Mouse (Mus musculus): ENCODE data around the gene Gm49776. TPM values are rescaled to one million over a fixed set of nuclear protein-coding genes. Genes with fewer than 3 reads are reported as not detected.

The Gm49776 gene
- polyA plus RNA-seq, 1 experiment from 2014 or later, result 2.5 TPM

DNA sequence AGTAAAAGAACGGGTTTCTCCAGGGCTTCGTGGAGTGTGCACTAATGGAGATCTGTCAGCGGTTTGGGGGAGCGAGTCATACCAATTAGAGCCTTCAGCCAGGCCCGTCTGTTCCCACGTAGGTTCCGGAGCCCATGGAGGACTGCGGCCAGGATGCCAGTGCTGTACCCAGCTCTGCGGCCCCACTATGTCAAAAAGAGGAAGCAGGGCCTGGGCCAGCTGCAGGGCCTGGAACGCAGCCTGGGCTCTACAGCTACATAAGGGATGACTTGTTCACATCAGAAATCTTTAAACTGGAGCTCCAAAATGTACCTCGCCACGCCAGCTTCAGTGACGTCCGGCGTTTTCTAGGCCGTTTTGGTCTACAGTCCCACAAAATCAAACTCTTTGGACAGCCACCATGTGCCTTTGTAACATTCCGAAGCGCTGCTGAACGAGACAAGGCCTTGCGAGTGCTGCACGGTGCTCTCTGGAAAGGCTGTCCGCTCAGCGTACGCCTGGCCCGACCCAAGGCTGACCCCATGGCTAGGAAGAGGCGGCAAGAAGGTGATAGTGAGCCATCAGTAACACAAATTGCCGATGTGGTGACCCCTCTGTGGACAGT is 8.7 kb downstream of the Gm49776 start:
- Histone ChIP-seq H3K4me1 (peaks cover 48% of the 10 kb centered on the region), H3K4me2 (peak overlapping the region; percentile 98), H3K9me3 (replicated peaks) (no peaks in the 10 kb centered on the region), H3K27me3 (no peaks in the 10 kb centered on the region), H3K4me3 (peak overlapping the region; percentile 97), H3K36me3 (ENCODE audit: poor library complexity, severe bottlenecking) (peaks cover 69% of the 10 kb centered on the region), H3K9ac (peak overlapping the region; percentile 91), H3K27ac (peak overlapping the region; percentile 89)
- WGBS, result 10% methylated on average over 27 of the region's 27 CpGs
- peak; percentile 36 for ATAC-seq

DNA sequence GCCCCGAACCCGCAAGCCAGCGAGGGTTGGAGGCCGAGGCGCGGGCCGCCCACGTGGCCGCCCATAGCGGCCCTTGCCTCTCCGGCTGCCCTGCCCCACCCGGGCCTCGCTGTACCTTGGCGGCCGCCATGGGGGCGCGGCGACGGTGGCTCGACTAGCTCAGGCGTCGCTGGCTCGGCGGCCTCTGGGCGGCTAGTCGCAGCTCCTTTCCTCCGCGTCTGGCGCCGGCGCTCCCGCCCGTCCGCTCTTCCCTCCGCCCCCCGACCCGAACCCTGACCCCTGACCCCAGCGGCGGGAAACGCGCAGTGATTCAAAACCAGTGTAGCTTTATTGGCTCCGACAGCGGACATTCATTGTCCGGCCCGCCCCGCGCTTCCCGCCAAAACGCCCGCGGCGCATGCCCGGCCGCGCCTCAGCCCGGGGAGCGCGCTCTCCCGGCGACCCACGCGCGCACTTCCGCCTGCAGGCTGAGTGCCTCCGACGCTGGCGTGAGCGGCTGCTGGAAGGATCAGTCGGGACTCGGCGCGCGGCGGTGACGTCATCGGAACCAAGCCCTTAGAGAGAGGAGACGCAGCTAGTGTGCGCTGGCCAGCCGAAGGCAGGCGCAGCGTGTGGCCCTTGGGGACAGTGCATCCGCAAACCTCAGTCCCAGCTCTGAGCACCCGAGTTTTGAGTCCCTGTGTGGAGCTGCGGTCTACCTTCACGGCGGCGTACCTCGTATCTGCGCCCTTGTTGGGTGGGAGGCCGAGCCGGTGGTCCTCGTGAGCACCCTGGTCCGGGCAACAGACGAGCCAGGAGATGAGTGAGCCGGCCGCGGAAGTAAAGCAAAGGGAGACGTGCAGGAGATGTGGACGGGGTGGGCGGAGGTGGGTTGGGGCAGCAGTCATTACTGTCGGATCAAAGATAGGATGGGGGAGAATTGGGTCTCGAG is 9.4 kb downstream of the Gm49776 start, which contains the start of the genes Trmt2a and Ranbp1:
TSS of gene Trmt2a (plus strand) at position 247 of the 931 bp plus-strand sequence.
TSS of gene Ranbp1 (minus strand) at position 300 of the 931 bp plus-strand sequence.
- Histone ChIP-seq H3K36me3 (ENCODE audit: poor library complexity, severe bottlenecking) (peaks cover 69% of the 10 kb centered on the region), H3K9me3 (replicated peaks) (no peaks in the 10 kb centered on the region), H3K27ac (peak within 1 kb of the TSS; percentile 89), H3K4me1 (peaks cover 48% of the 10 kb centered on the region), H3K4me2 (peak within 1 kb of the TSS; percentile 98), H3K27me3 (no peaks in the 10 kb centered on the region), H3K4me3 (peak within 1 kb of the TSS; percentile 97), H3K9ac (peak within 1 kb of the TSS; percentile 92)
- under 1% methylated on average over 101 of the region's 102 CpGs for WGBS
- ATAC-seq, result peak; percentile 96

DNA sequence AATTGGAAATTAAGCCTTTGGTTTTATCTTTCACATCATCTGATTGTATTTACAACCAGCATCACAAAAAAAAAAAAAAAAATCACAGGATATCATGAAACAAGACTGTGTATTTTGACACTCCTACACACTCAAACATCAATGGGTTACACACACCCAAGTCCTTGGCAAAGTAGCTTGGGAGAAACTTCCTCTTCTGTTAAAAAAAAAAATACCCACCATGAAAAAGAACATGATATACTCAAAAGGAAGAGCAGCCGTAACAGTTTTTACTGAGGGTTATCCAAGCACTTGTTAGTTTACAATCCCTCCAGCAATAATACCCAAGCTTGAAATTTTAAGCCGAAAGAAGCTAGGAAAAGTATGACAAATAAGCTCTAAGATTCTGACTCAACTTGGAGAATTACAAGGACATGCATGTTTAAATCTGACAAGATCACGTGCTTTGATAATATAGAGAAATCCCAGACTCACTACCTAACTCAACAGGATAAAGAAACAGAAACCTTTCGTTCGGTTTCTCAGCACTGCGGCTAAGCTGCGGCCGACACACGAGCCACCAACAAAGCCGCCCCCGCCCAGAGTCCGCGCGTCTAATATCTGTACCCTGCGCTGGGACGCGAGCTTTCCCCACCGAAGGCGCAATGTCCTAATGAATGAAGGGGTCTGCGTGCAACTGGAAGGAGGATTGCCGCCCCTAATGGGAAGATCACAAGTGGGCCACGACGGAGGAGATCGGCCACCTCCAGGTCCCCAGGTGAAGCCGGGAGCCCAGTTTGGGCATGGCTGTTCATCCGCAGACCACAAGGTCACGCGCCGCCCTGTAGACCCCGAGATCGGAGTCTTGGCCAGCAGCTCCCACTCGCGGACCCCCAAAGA is 10.4 kb downstream of the Gm49776 start:
- H3K4me2 ChIP-seq, result peak overlapping the region; percentile 98
- no peaks in the 10 kb centered on the region for H3K27me3 ChIP-seq
- H3K27ac ChIP-seq, result peak overlapping the region; percentile 89
- ATAC-seq, result no peak; the same call in 1 of the 2 replicates
- no peaks in the 10 kb centered on the region for H3K9me3 ChIP-seq (replicated peaks)
- peaks cover 48% of the 10 kb centered on the region for H3K4me1 ChIP-seq
- peak overlapping the region; percentile 92 for H3K9ac ChIP-seq
- peaks cover 69% of the 10 kb centered on the region for H3K36me3 ChIP-seq (ENCODE audit: poor library complexity, severe bottlenecking)
- peak overlapping the region; percentile 97 for H3K4me3 ChIP-seq
- under 1% methylated on average over 33 of the region's 33 CpGs for WGBS

DNA sequence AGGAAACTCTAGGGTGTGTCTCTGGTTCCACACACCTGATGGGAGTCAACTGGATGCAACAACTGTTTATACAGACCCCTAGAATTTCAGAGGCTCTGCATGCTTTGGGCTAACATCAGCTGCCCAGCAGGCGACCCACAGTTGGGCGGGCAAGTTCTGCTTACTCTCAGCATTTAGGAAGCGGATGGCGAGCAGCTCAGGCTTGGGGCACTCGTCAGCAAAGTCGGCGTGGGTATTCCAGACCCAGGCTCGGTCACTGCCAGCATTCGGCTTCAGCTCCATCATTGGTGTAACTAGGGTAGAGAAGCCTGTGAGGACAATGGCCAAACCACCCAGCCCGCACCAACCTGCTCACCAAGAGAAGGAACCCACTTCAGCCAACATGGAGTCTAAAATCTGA is 16.5 kb downstream of the Gm49776 start:
- WGBS, result 92% methylated on average over 10 of the region's 10 CpGs
- ATAC-seq, result no peak
- Histone ChIP-seq H3K27me3 (no peaks in the 10 kb centered on the region), H3K9me3 (replicated peaks) (no peaks in the 10 kb centered on the region), H3K9ac (no peak overlapping the region), H3K36me3 (ENCODE audit: poor library complexity, severe bottlenecking) (peaks cover 92% of the 10 kb centered on the region), H3K4me3 (no peak overlapping the region), H3K4me1 (peaks cover 13% of the 10 kb centered on the region), H3K27ac (no peak overlapping the region), H3K4me2 (no peak overlapping the region)

DNA sequence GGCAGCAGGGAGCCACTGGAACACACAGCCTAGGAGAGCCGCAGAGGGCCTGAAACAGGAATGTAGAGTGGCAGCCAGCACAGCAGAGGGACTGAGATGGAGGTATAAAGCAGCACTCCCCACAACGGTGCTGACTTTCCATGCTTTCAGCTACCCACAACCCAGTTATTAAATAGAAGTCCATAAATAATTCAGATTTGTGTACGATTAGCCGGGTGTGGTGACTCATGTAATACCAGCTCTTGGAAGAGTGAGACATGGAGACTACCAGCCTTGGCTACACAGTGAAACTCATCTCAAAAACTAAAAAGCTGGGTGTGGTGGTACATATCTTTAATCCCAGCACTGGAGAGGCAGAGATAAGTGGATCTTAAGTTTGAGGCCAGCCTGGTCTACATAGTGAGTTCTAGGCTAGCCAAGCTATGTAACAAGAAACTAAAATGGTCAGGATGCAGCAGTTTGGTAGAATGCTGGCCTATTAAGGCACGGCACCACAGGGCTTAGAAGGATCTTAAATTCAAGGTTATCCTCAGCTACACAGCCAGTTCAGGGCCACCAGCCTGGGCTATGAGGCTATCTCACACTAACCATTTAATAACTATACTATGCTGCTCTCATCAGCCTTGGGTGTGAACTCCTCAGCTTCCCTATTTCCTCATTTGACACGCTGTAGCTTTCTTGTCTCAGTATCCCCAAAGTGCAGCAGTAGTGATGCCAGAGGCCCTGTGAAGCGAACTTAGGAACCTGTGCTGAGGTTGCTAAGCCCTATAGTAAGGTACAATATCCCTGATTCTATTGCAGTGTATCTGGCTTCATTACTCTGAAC is 21.2 kb downstream of the Gm49776 start:
- no peaks in the 10 kb centered on the region for H3K9me3 ChIP-seq (replicated peaks)
- WGBS, result 78% methylated on average over 7 of the region's 7 CpGs
- H3K9ac ChIP-seq, result no peak overlapping the region
- no peaks in the 10 kb centered on the region for H3K27me3 ChIP-seq
- H3K4me2 ChIP-seq, result no peak overlapping the region
- H3K27ac ChIP-seq, result no peak overlapping the region
- ATAC-seq, result no peak
- peaks cover 27% of the 10 kb centered on the region for H3K4me1 ChIP-seq
- H3K36me3 ChIP-seq (ENCODE audit: poor library complexity, severe bottlenecking), result peaks cover 45% of the 10 kb centered on the region
- H3K4me3 ChIP-seq, result no peak overlapping the region

DNA sequence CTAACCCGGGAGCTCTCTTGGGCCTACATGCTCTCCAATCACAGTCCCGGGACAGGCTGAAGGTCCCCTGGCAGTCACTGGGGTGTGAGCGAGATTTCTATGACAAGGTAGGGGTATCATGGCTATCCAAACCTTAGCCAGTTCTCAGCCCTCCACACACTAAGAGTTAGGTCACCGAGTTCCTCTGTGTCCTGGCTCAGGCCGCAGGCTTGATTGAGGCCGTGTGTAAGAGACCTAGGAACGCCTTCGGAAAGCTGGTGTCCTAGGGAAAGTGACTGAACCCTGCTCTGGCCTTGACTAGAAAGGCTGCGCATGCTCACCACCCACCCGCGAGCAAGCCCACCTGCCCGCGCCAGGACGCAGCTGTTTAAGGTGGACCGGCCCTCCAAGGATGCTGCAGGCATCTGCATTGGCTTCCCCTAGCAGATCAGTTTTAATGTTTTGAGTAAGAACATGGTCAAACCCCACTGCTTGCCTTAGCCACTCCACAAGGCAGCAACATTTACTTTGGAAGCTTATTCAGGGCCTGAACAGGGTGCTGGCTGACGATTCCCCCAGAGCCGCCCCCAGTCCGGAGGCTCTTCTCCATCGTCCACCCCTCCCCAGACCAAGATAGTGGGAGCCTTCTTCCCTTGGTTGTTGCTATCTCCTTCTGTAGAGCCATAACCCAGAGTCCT is 22.6 kb downstream of the Gm49776 start:
- Histone ChIP-seq H3K27me3 (no peaks in the 10 kb centered on the region), H3K4me2 (peak overlapping the region; percentile 92), H3K27ac (peak overlapping the region; percentile 88), H3K9ac (peak overlapping the region; percentile 91), H3K9me3 (replicated peaks) (no peaks in the 10 kb centered on the region), H3K36me3 (ENCODE audit: poor library complexity, severe bottlenecking) (peaks cover 32% of the 10 kb centered on the region), H3K4me3 (peak overlapping the region; percentile 86), H3K4me1 (peaks cover 35% of the 10 kb centered on the region)
- 5% methylated on average over 19 of the region's 19 CpGs for WGBS
- peak; percentile 79 for ATAC-seq

DNA sequence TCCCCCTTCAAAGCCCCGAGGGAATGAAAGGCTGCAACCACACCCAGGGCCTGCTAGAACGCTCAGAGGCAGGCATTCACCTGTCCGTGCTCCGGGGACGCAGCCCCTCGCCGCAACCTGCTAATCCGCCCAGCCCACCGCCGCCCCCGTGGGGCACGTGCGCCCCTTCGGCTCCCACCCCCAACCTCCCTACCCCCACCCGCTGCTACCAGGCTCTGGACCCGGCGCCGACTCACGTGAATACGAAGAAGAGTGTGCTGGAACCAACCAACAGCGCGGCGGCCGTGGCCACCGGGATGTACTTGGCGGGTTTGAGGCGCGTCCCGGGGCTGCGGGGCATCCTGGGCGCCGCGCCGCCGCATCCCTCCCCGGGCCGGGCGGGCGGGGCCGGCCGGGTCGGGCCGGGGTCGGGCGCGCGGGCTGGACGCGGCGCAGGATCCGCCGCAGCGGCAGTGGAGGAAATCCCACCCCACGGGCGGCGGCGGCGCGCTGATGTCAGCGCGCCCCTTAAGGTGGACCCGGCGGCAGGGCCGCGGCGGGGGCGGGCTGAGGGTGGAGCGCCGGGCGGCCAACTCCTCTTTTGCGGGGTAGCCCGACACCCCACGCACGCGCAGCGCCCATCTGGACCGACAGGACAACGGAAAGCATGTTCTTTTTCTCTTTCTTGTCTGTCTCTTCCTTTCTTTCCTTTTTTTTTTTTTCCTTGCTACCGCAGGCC is 23.3 kb downstream of the Gm49776 start, which contains the start of gene Zdhhc8:
TSS of gene Zdhhc8 (minus strand) at position 466 of the 718 bp plus-strand sequence.
- Histone ChIP-seq H3K4me1 (peaks cover 42% of the 10 kb centered on the region), H3K9me3 (replicated peaks) (no peaks in the 10 kb centered on the region), H3K4me2 (peak within 1 kb of the TSS; percentile 92), H3K4me3 (peak within 1 kb of the TSS; percentile 86), H3K36me3 (ENCODE audit: poor library complexity, severe bottlenecking) (peaks cover 25% of the 10 kb centered on the region), H3K27ac (peak within 1 kb of the TSS; percentile 88), H3K27me3 (no peaks in the 10 kb centered on the region), H3K9ac (peak within 1 kb of the TSS; percentile 91)
- peak; percentile 81 for ATAC-seq
- WGBS, result 1% methylated on average over 57 of the region's 79 CpGs

DNA sequence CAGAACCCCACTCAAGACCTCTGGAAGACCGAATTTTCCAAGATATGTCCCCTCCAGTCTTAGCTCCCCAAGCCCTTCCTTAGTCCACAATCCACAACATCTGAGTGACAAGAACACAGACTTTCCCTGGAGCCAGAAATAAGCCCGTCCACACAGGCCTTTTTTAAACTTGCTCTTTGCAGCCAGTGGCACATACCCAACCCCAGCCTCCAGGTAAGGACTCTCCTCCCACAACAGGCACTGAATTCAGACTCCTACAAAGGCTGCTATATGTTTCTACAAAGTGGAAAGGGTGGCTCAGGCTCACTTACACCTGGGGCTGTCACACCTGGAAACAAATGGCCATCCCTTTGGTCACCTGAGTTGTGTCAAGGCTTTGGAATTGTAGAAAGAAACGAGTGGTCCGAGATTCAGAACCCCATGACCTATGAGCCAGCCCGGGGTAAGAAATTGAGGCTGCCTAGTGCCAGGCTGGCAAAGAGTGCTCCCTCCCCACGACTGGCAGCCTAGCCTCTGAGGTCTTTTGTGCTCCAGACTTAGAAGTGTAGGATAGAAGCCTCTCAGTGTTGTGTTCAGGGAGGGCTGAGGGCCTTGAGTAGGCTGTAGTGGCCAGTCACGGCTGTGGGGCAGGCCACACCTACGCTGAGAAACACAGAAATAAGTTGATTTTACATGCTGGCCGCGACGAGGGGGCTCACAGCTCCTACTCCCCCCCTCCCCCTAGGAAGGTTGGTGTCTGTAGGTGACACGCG is 24.0 kb downstream of the Gm49776 start:
- Histone ChIP-seq H3K4me2 (peak overlapping the region; percentile 92), H3K36me3 (ENCODE audit: poor library complexity, severe bottlenecking) (peaks cover 19% of the 10 kb centered on the region), H3K27ac (peak overlapping the region; percentile 88; the same call in 1 of the 2 replicates), H3K9ac (peak overlapping the region; percentile 91), H3K4me1 (peaks cover 48% of the 10 kb centered on the region), H3K4me3 (peak overlapping the region; percentile 86), H3K27me3 (no peaks in the 10 kb centered on the region), H3K9me3 (replicated peaks) (no peaks in the 10 kb centered on the region)
- ATAC-seq, result peak; percentile 22
- WGBS, result 17% methylated on average over 13 of the region's 13 CpGs

DNA sequence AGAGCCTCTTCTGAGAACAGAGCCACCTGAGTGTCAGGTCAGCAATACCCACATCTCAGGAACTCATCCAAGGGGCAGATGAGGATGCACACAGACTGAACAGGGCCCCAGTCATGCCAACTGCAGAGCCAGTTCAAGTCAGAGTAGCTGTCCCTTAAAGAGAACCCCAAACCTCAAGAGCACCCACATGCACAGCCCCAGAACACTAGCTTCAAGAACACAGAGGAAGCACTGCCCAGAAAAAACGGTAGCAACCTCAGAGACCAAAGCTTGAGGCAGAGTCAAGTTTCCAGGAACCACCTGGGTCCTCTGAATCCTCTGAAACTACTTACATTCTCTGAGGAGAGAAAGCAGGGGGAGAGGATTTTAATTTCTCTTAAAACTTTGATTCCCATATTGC is 24.7 kb downstream of the Gm49776 start:
- Histone ChIP-seq H3K27me3 (no peaks in the 10 kb centered on the region), H3K9me3 (replicated peaks) (no peaks in the 10 kb centered on the region), H3K27ac (no peak overlapping the region), H3K4me2 (peak overlapping the region; percentile 92), H3K4me1 (peaks cover 48% of the 10 kb centered on the region), H3K36me3 (ENCODE audit: poor library complexity, severe bottlenecking) (peaks cover 15% of the 10 kb centered on the region), H3K9ac (peak overlapping the region; percentile 91), H3K4me3 (peak overlapping the region; percentile 86)
- 68% methylated on average over 1 of the region's 1 CpGs for WGBS
- no peak for ATAC-seq

Data from forebrain, embryonic 13.5 days (tissue).